Mouse (Mus musculus) MEL (cell line): ENCODE measurements at regions not wholly inside any gene's neighbourhood (a gene's known extent, or its start where the extent isn't known, plus 50 kb on each side); places are given as distances from the start of the nearest gene placed in this dataset.

Source experiments
- DNase-seq: peaks from one replicate; pipeline ENCODE4 v3.0.0; 2011; ENCODE audit warnings: low read depth, low spot score
- H3K27ac ChIP-seq: 2 replicates; pipeline ENCODE4 v1.5.1; 2012; ENCODE audit warnings: low read depth, mild to moderate bottlenecking, control low read depth, low read length, moderate library complexity; ENCODE audit not compliant: control insufficient read depth
- H3K27me3 ChIP-seq, 2 experiments: fragments of 150-350 bp in 1 of 2; sonication (generic) in 1 of 2; 2 replicates each; pipeline ENCODE4 v1.6.1; 2012; ENCODE audit warnings: low read length in 2 of 2, mild to moderate bottlenecking in 2 of 2, improper control_type of control experiment in 1 of 2, moderate library complexity in 1 of 2; ENCODE audit not compliant: insufficient read depth in 2 of 2, control insufficient read depth in 1 of 2
- H3K36me3 ChIP-seq, 2 experiments: 2 replicates each; pipeline ENCODE4 v1.6.1; 2012 to 2014; ENCODE audit warnings: low read length in 2 of 2, improper control_type of control experiment in 1 of 2, inconsistent platforms in 1 of 2, mild to moderate bottlenecking in 1 of 2; ENCODE audit not compliant: insufficient read depth in 2 of 2, control insufficient read depth in 1 of 2
- H3K4me1 ChIP-seq, 2 experiments: fragments of 150-350 bp in 1 of 2; sonication (generic) in 1 of 2; 2 replicates each; pipeline ENCODE4 v1.6.1; 2012; ENCODE audit warnings: low read length in 2 of 2, improper control_type of control experiment in 1 of 2, mild to moderate bottlenecking in 1 of 2; ENCODE audit not compliant: insufficient read depth in 2 of 2, control insufficient read depth in 1 of 2
- H3K4me3 ChIP-seq, 2 experiments: fragments of 150-350 bp in 1 of 2; sonication (generic) in 1 of 2; 2 replicates each; pipeline ENCODE4 v1.5.1; 2012; ENCODE audit warnings: low read depth in 2 of 2, low read length in 2 of 2, mild to moderate bottlenecking in 2 of 2, moderate library complexity in 2 of 2, control low read depth in 1 of 2, improper control_type of control experiment in 1 of 2; ENCODE audit not compliant: control insufficient read depth in 1 of 2, insufficient read depth in 1 of 2
- H3K79me2 ChIP-seq: 2 replicates; pipeline ENCODE4 v1.6.1; 2012; ENCODE audit warnings: mild to moderate bottlenecking, low read length, moderate library complexity; ENCODE audit not compliant: control insufficient read depth, poor library complexity, insufficient read depth
- H3K9ac ChIP-seq: 2 replicates; pipeline ENCODE4 v1.6.1; 2012; ENCODE audit warnings: low read depth, mild to moderate bottlenecking, control low read depth, low read length, moderate library complexity; ENCODE audit not compliant: control insufficient read depth, poor library complexity, severe bottlenecking
- H3K9me3 ChIP-seq: fragments of 150-350 bp; sonication (generic); replicated peaks from 2 replicates; pipeline ENCODE4 v1.6.1; 2012; ENCODE audit warnings: mild to moderate bottlenecking, low read length, improper control_type of control experiment, moderate library complexity; ENCODE audit not compliant: insufficient read depth
- BHLHE40 ChIP-seq: IDR thresholded peaks from 2 replicates; pipeline ENCODE4 v1.6.1; 2012; ENCODE audit warnings: low read depth, mild to moderate bottlenecking, inconsistent platforms, low read length, improper control_type of control experiment, borderline replicate concordance
- CHD1 ChIP-seq: IDR thresholded peaks from 2 replicates; pipeline ENCODE4 v1.6.1; 2012; ENCODE audit warnings: low read depth, mild to moderate bottlenecking, inconsistent platforms, low read length, improper control_type of control experiment
- CHD2 ChIP-seq: IDR thresholded peaks from 2 replicates; pipeline ENCODE4 v1.6.1; 2011; ENCODE audit warnings: low read length, improper control_type of control experiment
- CTCF ChIP-seq, 3 experiments: IDR thresholded peaks in 2 of 3; conservative IDR thresholded peaks in 1 of 3; 2 replicates each; pipeline ENCODE4 v1.5.1; 2011 to 2012; ENCODE audit warnings: low read length in 3 of 3, low read depth in 2 of 3, mild to moderate bottlenecking in 2 of 3, improper control_type of control experiment in 1 of 3, inconsistent platforms in 1 of 3, mixed read lengths in 1 of 3, moderate library complexity in 1 of 3; ENCODE audit not compliant: control insufficient read depth in 1 of 3, insufficient read depth in 1 of 3, poor library complexity in 1 of 3, severe bottlenecking in 1 of 3
- ELF1 ChIP-seq: IDR thresholded peaks from 2 replicates; pipeline ENCODE4 v1.6.1; 2014; ENCODE audit warnings: low read depth, mild to moderate bottlenecking, inconsistent platforms, low read length, improper control_type of control experiment, moderate library complexity
- EP300 ChIP-seq, 2 experiments: IDR thresholded peaks; 2 replicates each; pipeline ENCODE4 v1.6.1; 2011; ENCODE audit warnings: improper control_type of control experiment in 2 of 2, low read length in 2 of 2, low read depth in 1 of 2, mild to moderate bottlenecking in 1 of 2
- ETS1 ChIP-seq: IDR thresholded peaks from 2 replicates; pipeline ENCODE4 v1.6.1; 2012; ENCODE audit warnings: low read depth, mild to moderate bottlenecking, inconsistent platforms, low read length, improper control_type of control experiment, moderate library complexity
- GABPA ChIP-seq: IDR thresholded peaks from 2 replicates; pipeline ENCODE4 v1.6.1; 2012; ENCODE audit warnings: low read depth, mild to moderate bottlenecking, inconsistent platforms, low read length, improper control_type of control experiment, moderate library complexity
- HCFC1 ChIP-seq: IDR thresholded peaks from 2 replicates; pipeline ENCODE4 v1.6.1; 2012; ENCODE audit warnings: low read depth, mild to moderate bottlenecking, inconsistent platforms, low read length, improper control_type of control experiment, moderate library complexity
- MEF2A ChIP-seq: IDR thresholded peaks from 2 replicates; pipeline ENCODE4 v1.6.1; 2014; ENCODE audit warnings: low read depth, mild to moderate bottlenecking, inconsistent platforms, low read length, improper control_type of control experiment; ENCODE audit not compliant: poor library complexity, insufficient replicate concordance, severe bottlenecking; ENCODE audit errors: extremely low read depth
- NRF1 ChIP-seq: IDR thresholded peaks from 2 replicates; pipeline ENCODE4 v1.6.1; 2014; ENCODE audit warnings: low read depth, mild to moderate bottlenecking, inconsistent platforms, low read length, improper control_type of control experiment, moderate library complexity; ENCODE audit not compliant: poor library complexity, insufficient read depth, severe bottlenecking
- POLR2AphosphoS2 ChIP-seq: IDR thresholded peaks from 2 replicates; pipeline ENCODE4 v1.6.1; 2011; ENCODE audit warnings: low read length, improper control_type of control experiment
- POLR2AphosphoS5 ChIP-seq: IDR thresholded peaks from 2 replicates; pipeline ENCODE4 v1.6.1; 2012; ENCODE audit warnings: low read depth, borderline replicate concordance, mild to moderate bottlenecking, inconsistent platforms, low read length, moderate library complexity, mixed read lengths
- UBTF ChIP-seq: IDR thresholded peaks from 2 replicates; pipeline ENCODE4 v1.6.1; 2012; ENCODE audit warnings: low read depth, mild to moderate bottlenecking, inconsistent platforms, low read length, improper control_type of control experiment, moderate library complexity, borderline replicate concordance; ENCODE audit not compliant: insufficient read depth
- USF1 ChIP-seq: IDR thresholded peaks from 2 replicates; pipeline ENCODE4 v1.6.1; 2014; ENCODE audit warnings: low read depth, mild to moderate bottlenecking, inconsistent platforms, low read length, improper control_type of control experiment, moderate library complexity
- USF2 ChIP-seq, 2 experiments: IDR thresholded peaks; 2 replicates each; pipeline ENCODE4 v1.6.1; 2011 to 2012; ENCODE audit warnings: improper control_type of control experiment in 2 of 2, low read length in 2 of 2, borderline replicate concordance in 1 of 2, inconsistent platforms in 1 of 2, low read depth in 1 of 2, mild to moderate bottlenecking in 1 of 2; ENCODE audit not compliant: insufficient read depth in 1 of 2
- ZKSCAN1 ChIP-seq: IDR thresholded peaks from 2 replicates; pipeline ENCODE4 v1.6.1; 2012; ENCODE audit warnings: low read depth, mild to moderate bottlenecking, inconsistent platforms, low read length, improper control_type of control experiment, moderate library complexity
- ZNF384 ChIP-seq: IDR thresholded peaks from 2 replicates; pipeline ENCODE4 v1.6.1; 2012; ENCODE audit warnings: low read depth, mild to moderate bottlenecking, inconsistent platforms, low read length, improper control_type of control experiment

GRCm38 (mm10) chrX:50591477-50591876 is 163.2 kb upstream of the Olfr1324 start:
- no peak for TF ChIP-seq USF1
- no peak for TF ChIP-seq EP300 (IDR thresholded peaks at IDR 0.05; ENCODE audit: low read depth in 1 of 2, low read length in 2 of 2)
- no peak for DNase-seq

GRCm38 (mm10) chrX:50590673-50591341 is 162.5 kb upstream of the Olfr1324 start:
- H3K9ac ChIP-seq: no peak overlapping the region
- TF ChIP-seq CHD1 (no peak), ETS1 (no peak), BHLHE40 (no peak), ZNF384 (no peak), GABPA (no peak), UBTF (no peak), CTCF (IDR thresholded peaks at IDR 0.05 in 2 of 3, conservative IDR thresholded peaks at IDR 0.05 in 1 of 3; ENCODE audit: control insufficient read depth in 1 of 3, insufficient read depth in 1 of 3, low read depth in 2 of 3, low read length in 3 of 3, poor library complexity in 1 of 3, severe bottlenecking in 1 of 3) (no peak), USF1 (no peak), ZKSCAN1 (no peak), HCFC1 (no peak), POLR2AphosphoS2 (no peak), ELF1 (no peak), POLR2AphosphoS5 (no peak), CHD2 (no peak), NRF1 (no peak), MEF2A (no peak), USF2 (IDR thresholded peaks at IDR 0.05; ENCODE audit: borderline replicate concordance in 1 of 2, insufficient read depth in 1 of 2, low read depth in 1 of 2, low read length in 2 of 2) (no peak)

More at GRCm38 (mm10) chrX:50591477-50591876, 163.2 kb upstream of the Olfr1324 start:
- no peaks in the 10 kb centered on the region for H3K9me3 ChIP-seq
- H3K4me3 ChIP-seq: no peak overlapping the region
- no peaks in the 10 kb centered on the region for H3K27me3 ChIP-seq
- H3K9ac ChIP-seq: no peak overlapping the region
- no peaks in the 10 kb centered on the region for H3K79me2 ChIP-seq
- peaks cover 0 to 5% of the 10 kb centered on the region in 2 experiments; a peak in 3 of 4 replicates for H3K36me3 ChIP-seq
- H3K4me1 ChIP-seq: peaks cover 0 to 6% of the 10 kb centered on the region in 2 experiments; a peak in 2 of 4 replicates
- no peak overlapping the region for H3K27ac ChIP-seq

More at GRCm38 (mm10) chrX:50590673-50591341, 162.5 kb upstream of the Olfr1324 start:
- H3K36me3 ChIP-seq: peaks cover 0 to 5% of the 10 kb centered on the region in 2 experiments; a peak in 3 of 4 replicates
- H3K4me3 ChIP-seq: no peak overlapping the region
- no peaks in the 10 kb centered on the region for H3K9me3 ChIP-seq
- no peaks in the 10 kb centered on the region for H3K27me3 ChIP-seq
- peak; percentile 10 for DNase-seq
- peaks cover 0 to 6% of the 10 kb centered on the region in 2 experiments; a peak in 2 of 4 replicates for H3K4me1 ChIP-seq
- no peak overlapping the region for H3K27ac ChIP-seq
- H3K79me2 ChIP-seq: no peaks in the 10 kb centered on the region
